Mouse (Mus musculus) limb, embryonic 15.5 days (tissue): ENCODE results near the gene Nr2f2. TPM values are rescaled to one million over a fixed set of nuclear protein-coding genes. Genes with fewer than 3 reads are reported as not detected.

ENCODE experiments used
- ATAC-seq: fragments of 200-750 bp; cut with Nextera tagmentation; 2 replicates; pipeline ENCODE4 v1.8.0; 2017; ENCODE audit warnings: low read depth, moderate TSS enrichment; ENCODE audit not compliant: insufficient number of reproducible peaks, low FRiP score, low TSS enrichment
- H3K27ac ChIP-seq: fragments of 300-500 bp; sonication (generic); 2 replicates; pipeline ENCODE4 v1.5.1; 2015; ENCODE audit warnings: moderate library complexity, mild to moderate bottlenecking, inconsistent platforms
- H3K27me3 ChIP-seq: fragments of 300-500 bp; sonication (generic); 2 replicates; pipeline ENCODE4 v1.6.1; 2015; ENCODE audit warnings: inconsistent platforms
- H3K36me3 ChIP-seq: fragments of 300-500 bp; sonication (generic); 2 replicates; pipeline ENCODE4 v1.6.1; 2015; ENCODE audit warnings: inconsistent platforms
- H3K4me1 ChIP-seq: fragments of 300-500 bp; sonication (generic); 2 replicates; pipeline ENCODE4 v1.6.1; 2015; ENCODE audit warnings: inconsistent platforms
- H3K4me2 ChIP-seq: fragments of 300-500 bp; sonication (generic); 2 replicates; pipeline ENCODE4 v1.6.1; 2015; ENCODE audit warnings: mild to moderate bottlenecking, inconsistent platforms
- H3K4me3 ChIP-seq: fragments of 300-500 bp; sonication (generic); 2 replicates; pipeline ENCODE4 v1.5.1; 2015; ENCODE audit warnings: mild to moderate bottlenecking, inconsistent platforms
- H3K9ac ChIP-seq: fragments of 300-500 bp; sonication (generic); 2 replicates; pipeline ENCODE4 v1.6.1; 2015; ENCODE audit warnings: inconsistent platforms
- H3K9me3 ChIP-seq: fragments of 300-500 bp; sonication (generic); 2 replicates; pipeline ENCODE4 v1.6.1; 2016; ENCODE audit warnings: inconsistent platforms
- WGBS: fragments of 180-500 bp; shearing (Covaris S2); methylation state at CpG from one replicate; pipeline ENCODE4 v1.1.7; 2015; 5-methylcytosine and 5-hydroxymethylcytosine counted together
- polyA plus RNA-seq: library from polyadenylated mRNA; unstranded; fragments of >200 nt; fragmentation: Nextera tagmentation; extraction: Ambion mirVana; gene quantifications from 2 replicates; pipeline ENCODE4 v1.2.1, GENCODE M21; 2015

The Nr2f2 gene
- polyA plus RNA-seq, 1 experiment from 2014 or later, result 34.7 TPM

- H3K36me3 ChIP-seq, result no peaks in the 10 kb centered on the region
- no peaks in the 10 kb centered on the region for H3K9me3 ChIP-seq
- no peak overlapping the region for H3K9ac ChIP-seq
- H3K27me3 ChIP-seq, result peaks cover 25% of the 10 kb centered on the region
- H3K27ac ChIP-seq, result no peak overlapping the region
- no peak for ATAC-seq
- H3K4me2 ChIP-seq, result no peak overlapping the region
- H3K4me3 ChIP-seq, result no peak overlapping the region
- H3K4me1 ChIP-seq, result peaks cover 9% of the 10 kb centered on the region
- WGBS, result 58% methylated on average over 4 of the region's 4 CpGs
Measured at GRCm38 (mm10) chr7:70363351-70363750, 3.2 kb downstream of the Nr2f2 start.

DNA sequence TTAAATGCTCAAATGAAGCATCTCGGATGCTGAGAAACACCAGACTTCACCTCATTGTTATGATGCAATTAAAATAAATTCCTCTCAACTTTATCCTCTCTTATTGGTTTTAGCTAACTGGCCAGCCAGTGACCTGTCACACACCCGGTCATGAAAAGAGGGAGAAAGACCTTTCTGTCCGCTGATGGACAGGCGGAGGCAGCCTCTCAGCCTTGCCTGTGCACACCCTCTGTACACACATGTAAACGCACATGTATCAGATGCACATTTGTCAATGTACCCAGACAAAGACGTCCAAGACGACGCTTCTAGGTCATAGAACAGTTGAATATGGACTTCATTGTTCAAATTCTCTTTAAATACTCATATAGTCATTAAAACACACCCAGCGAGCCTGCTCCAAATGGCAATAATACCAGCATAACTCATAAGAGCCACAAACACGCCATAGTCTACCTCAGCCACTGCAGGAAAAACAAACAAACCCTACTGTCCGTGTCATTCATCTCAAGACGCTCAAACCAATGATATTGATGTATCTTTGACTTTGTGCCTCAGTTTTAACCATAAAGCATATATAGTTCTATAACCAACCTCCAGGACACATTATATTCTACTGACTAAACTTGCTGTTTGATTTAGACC, 3.9 kb downstream of the Nr2f2 start:
- Histone ChIP-seq H3K4me3 (peak overlapping the region; percentile 73), H3K36me3 (no peaks in the 10 kb centered on the region), H3K4me2 (peak overlapping the region; percentile 82), H3K9ac (no peak overlapping the region), H3K4me1 (peaks cover 15% of the 10 kb centered on the region), H3K9me3 (no peaks in the 10 kb centered on the region), H3K27ac (no peak overlapping the region), H3K27me3 (peaks cover 21% of the 10 kb centered on the region)
- 28% methylated on average over 12 of the region's 12 CpGs for WGBS
- no peak for ATAC-seq

GRCm38 (mm10) chr7:70361383-70362364, 4.9 kb downstream of the Nr2f2 start:
- H3K27ac ChIP-seq, result peak overlapping the region; percentile 98
- no peaks in the 10 kb centered on the region for H3K36me3 ChIP-seq
- ATAC-seq, result peak; percentile 89
- peak overlapping the region; percentile 79 for H3K9ac ChIP-seq
- under 1% methylated on average over 96 of the region's 98 CpGs for WGBS
- H3K4me2 ChIP-seq, result peak overlapping the region; percentile 82
- peaks cover 21% of the 10 kb centered on the region for H3K4me1 ChIP-seq
- H3K4me3 ChIP-seq, result peak overlapping the region; percentile 73
- H3K9me3 ChIP-seq, result no peaks in the 10 kb centered on the region
- peaks cover 17% of the 10 kb centered on the region for H3K27me3 ChIP-seq

DNA sequence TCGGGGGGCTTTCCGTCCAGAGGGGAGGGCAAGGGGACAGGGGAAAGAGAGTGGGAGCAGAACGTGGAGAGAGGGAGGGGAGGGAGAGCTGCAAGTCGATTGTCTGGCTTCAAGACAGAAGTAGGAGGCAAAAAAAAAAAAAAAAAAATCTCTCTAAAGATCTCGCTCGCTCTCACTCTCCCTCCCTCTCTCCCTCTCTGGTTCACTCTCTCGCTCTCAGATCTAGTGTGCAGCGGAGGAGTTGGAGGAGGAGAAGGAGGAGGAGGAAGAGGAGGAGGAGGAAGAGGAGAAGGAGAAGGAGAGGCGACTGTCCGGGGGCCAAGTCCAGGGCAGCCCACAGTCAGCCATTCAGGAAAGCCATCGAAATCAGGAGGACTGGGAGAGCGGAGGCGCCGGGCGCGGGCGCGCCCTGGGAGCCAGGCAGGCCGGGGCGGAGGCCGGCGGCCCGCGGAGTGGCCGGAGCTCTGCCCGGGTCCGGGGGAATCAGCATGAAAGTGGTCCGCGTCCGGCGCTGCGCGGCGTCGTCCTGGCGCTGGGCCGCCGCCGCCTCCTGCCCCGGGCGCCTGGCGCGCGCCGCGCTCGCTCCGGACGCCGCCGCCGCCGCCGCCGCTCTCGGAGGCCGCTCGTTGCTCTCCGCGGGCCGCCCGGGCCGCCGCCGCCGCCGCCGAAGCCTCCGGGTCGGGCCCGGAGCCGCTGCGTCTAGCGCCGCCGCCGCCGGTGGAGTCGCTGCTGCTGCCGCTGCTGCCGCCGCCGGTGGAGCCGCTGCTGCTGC, 5.7 kb downstream of the Nr2f2 start:
- peaks cover 15% of the 10 kb centered on the region; the same call in 1 of the 2 replicates for H3K27me3 ChIP-seq
- no peaks in the 10 kb centered on the region for H3K36me3 ChIP-seq
- peak overlapping the region; percentile 73 for H3K4me3 ChIP-seq
- peak overlapping the region; percentile 98 for H3K27ac ChIP-seq
- WGBS, result under 1% methylated on average over 34 of the region's 84 CpGs
- ATAC-seq, result no peak
- peak overlapping the region; percentile 82 for H3K4me2 ChIP-seq
- peak overlapping the region; percentile 79 for H3K9ac ChIP-seq
- H3K9me3 ChIP-seq, result no peaks in the 10 kb centered on the region
- peaks cover 29% of the 10 kb centered on the region for H3K4me1 ChIP-seq

GRCm38 (mm10) chr7:70359791-70360581, 6.5 kb downstream of the Nr2f2 start:
- under 1% methylated on average over 75 of the region's 75 CpGs for WGBS

GRCm38 (mm10) chr7:70358848-70359591, 7.5 kb downstream of the Nr2f2 start:
- WGBS, result under 1% methylated on average over 33 of the region's 33 CpGs
- Histone ChIP-seq H3K4me1 (peaks cover 27% of the 10 kb centered on the region), H3K4me2 (peak overlapping the region; percentile 82), H3K36me3 (no peaks in the 10 kb centered on the region), H3K9me3 (no peaks in the 10 kb centered on the region), H3K27me3 (peaks cover 15% of the 10 kb centered on the region; the same call in 1 of the 2 replicates), H3K9ac (peak overlapping the region; percentile 79), H3K4me3 (peak overlapping the region; percentile 73), H3K27ac (peak overlapping the region; percentile 98)
- ATAC-seq, result no peak

More at GRCm38 (mm10) chr7:70359791-70360581, 6.5 kb downstream of the Nr2f2 start:
- H3K27ac ChIP-seq, result peak overlapping the region; percentile 98
- H3K9ac ChIP-seq, result peak overlapping the region; percentile 79
- no peaks in the 10 kb centered on the region for H3K36me3 ChIP-seq
- peak overlapping the region; percentile 82 for H3K4me2 ChIP-seq
- peaks cover 27% of the 10 kb centered on the region for H3K4me1 ChIP-seq
- ATAC-seq, result no peak
- no peaks in the 10 kb centered on the region for H3K9me3 ChIP-seq
- peak overlapping the region; percentile 73 for H3K4me3 ChIP-seq
- H3K27me3 ChIP-seq, result peaks cover 15% of the 10 kb centered on the region; the same call in 1 of the 2 replicates

GRCm38 (mm10) chr7:70358020-70358847, 8.3 kb downstream of the Nr2f2 start:
- Histone ChIP-seq H3K4me3 (peak overlapping the region; percentile 73), H3K27me3 (peaks cover 13% of the 10 kb centered on the region; the same call in 1 of the 2 replicates), H3K27ac (peak overlapping the region; percentile 98), H3K4me1 (peaks cover 27% of the 10 kb centered on the region), H3K9ac (peak overlapping the region; percentile 79), H3K9me3 (no peaks in the 10 kb centered on the region), H3K36me3 (no peaks in the 10 kb centered on the region), H3K4me2 (peak overlapping the region; percentile 82)
- no peak for ATAC-seq
- 9% methylated on average over 33 of the region's 33 CpGs for WGBS

- H3K27me3 ChIP-seq, result peaks cover 9% of the 10 kb centered on the region; the same call in 1 of the 2 replicates
- 13% methylated on average over 17 of the region's 17 CpGs for WGBS
- no peaks in the 10 kb centered on the region for H3K9me3 ChIP-seq
- H3K4me1 ChIP-seq, result peaks cover 27% of the 10 kb centered on the region
- H3K4me3 ChIP-seq, result peak overlapping the region; percentile 73
- H3K27ac ChIP-seq, result peak overlapping the region; percentile 98; the same call in 1 of the 2 replicates
- no peaks in the 10 kb centered on the region for H3K36me3 ChIP-seq
- peak overlapping the region; percentile 79 for H3K9ac ChIP-seq
- H3K4me2 ChIP-seq, result peak overlapping the region; percentile 82
- ATAC-seq, result no peak
Measured at GRCm38 (mm10) chr7:70357516-70358019, 9.0 kb downstream of the Nr2f2 start.

DNA sequence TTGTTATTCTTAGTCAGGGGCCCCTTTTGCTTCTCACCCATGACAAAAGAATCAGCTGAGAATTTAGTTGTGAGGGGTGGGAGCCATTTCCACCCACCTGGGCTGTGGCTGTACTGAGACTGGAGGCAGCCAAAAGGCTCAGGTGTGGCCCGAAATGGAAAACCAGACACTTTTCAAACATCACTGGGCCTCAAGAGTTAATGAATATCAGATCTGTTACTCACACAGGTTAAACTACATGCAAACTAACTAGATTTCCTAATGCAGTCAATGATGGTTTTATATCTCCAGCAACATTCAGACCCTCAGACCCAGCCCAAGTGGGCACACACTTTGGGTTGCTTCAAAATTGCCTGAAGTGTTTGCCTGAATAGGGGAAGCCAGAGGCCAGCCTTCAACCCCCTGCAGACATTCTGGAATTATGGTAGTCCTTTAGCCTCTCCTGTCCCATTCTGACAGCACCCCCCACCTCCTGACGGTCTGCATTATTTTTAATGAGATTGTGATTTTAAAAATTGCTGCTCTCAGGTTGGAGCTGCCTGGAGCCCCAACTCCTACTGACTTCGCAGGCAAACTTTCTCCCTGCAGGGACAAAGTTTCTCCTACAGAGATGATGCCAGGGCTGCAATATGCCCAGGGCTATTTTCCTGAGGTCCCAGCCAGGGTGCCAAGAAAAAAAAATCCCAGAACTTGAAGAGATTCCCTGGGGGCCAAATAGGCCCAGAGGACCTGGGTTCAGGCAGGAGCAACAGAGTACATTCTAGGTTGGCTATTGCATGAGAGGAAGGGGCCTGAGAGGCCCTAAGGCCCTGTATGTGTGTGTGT, 9.6 kb downstream of the Nr2f2 start:
- Histone ChIP-seq H3K4me3 (peak overlapping the region; percentile 73), H3K36me3 (no peaks in the 10 kb centered on the region), H3K4me2 (peak overlapping the region; percentile 82), H3K27ac (peak overlapping the region; percentile 47; the same call in 1 of the 2 replicates), H3K27me3 (peaks cover 3% of the 10 kb centered on the region; the same call in 1 of the 2 replicates), H3K9ac (no peak overlapping the region), H3K9me3 (no peaks in the 10 kb centered on the region), H3K4me1 (peaks cover 27% of the 10 kb centered on the region)
- no peak for ATAC-seq
- WGBS, result 53% methylated on average over 3 of the region's 3 CpGs
